Mouse (Mus musculus): ENCODE measurements around the gene Gm2310.

- TF ChIP-seq CTCF (IDR thresholded peaks at IDR 0.05) (no peak), EP300 (IDR thresholded peaks at IDR 0.05) (no peak)
Measured at GRCm38 (mm10) chr15:8568286-8568644, 48.5 kb upstream of the Gm2310 start.
